Mouse (Mus musculus): ENCODE results near the gene Sigmar1.
"Not testable (repeated sequence)": the region's sequence is repeated elsewhere in the genome, so short reads cannot be mapped to it uniquely, and the experiment has no call there.

DNA sequence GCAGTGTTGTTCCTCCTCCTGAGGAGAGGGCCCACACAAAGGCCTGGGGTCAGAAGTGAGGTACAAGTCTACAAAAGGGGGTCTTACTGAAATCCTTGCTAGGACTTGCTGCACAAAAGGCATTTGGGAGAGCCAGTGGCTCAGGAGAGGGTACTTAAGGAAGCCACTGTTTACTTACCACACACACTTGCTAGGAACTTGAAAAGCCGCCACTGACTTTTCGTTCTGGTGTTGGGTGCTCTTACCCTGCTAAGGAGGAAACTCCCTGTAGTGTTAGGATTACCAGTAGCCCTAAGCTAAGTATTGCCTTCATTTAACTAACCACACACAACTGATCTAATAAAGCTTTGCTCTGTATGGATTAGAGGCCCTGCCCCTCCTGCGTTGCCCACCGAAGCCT, 65.9 kb downstream of the Sigmar1 start:
- not testable (repeated sequence) for TF ChIP-seq CTCF (IDR thresholded peaks at IDR 0.05; ENCODE audit: borderline replicate concordance, extremely low read depth, insufficient read depth, insufficient read length); POLR2A (IDR thresholded peaks at IDR 0.05; ENCODE audit: borderline replicate concordance, extremely low read depth, insufficient read depth, insufficient read length, poor library complexity, severe bottlenecking)

All from brain, embryonic 14.5 days (tissue).